Mouse (Mus musculus): ENCODE measurements around the gene Lxn.

The Lxn gene

DNA sequence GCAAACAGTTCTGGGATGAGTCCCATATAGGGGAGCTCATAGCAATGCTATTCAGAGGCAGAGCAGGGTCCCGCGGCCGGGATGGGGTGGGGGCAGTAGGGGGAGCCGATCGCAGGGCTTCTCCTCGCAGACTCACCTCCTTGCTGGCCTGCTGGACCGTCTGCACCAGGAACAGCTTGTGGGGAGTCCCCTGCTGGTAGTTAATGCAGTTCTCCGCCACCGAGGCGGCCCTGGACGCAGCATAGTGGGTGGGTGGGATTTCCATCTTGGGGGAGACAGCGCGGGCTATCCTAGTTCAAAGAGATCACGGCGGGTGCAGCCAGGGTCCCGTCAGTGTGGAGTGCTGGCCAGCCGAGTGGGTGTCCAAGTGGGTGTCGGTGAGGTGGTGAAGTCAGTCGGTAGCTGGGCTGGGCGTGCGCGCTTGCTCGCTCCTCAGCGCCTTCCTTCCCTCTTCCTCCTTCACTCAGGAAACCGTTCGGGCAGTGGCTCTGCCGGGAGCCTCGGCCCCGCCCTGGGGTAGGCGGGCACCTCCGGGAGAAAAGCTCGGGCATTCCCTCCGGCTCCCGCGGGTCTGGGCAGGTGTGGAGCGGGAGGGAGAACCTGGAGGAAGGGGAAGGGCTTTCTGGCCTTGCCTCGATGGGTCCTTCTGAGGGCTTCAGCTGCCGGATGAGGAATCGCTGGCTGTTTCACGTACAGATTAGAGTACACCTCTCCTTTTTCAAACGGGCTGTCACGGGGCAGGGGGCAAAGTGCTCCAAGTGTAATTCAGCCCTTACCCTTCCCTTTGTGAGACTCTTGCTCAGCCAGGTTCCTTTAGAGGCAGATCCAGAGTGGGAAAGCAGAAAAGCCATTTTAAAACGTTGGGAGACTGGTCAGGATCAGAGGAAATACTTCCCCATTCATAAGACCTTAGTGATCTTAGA is at the start of gene Lxn:
Gene Lxn, minus strand, starts transcription at position 477 of the 923 bp plus-strand sequence.
- in situ Hi-C loops (cut with MboI, MseI) = loop anchor here (25.0 kb wide), 1 partner anchor 1824 kb away; no protein-coding TSS in a partner anchor

DNA sequence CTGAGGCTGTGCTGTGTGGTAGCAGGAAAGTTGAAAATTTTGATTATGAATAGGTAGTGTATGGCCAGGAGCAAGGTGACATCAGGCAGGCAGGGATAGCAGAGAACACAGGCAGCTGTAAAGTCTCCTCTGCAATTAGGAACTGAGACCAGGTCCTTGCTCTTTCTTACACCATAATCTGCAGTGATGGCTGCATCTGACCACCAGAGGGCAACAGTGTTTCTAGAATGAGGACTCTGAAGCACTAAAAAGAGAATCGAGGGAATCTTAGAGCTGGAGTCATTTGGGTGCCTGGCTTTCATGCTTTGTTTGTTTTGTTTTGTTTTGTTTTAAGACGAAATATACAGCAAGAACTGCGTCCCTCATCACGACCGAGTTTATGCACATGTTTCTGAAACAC is 49.1 kb upstream of the Lxn start:
- in situ Hi-C loops (cut with MboI, MseI) = loop anchor here (5.0 kb wide), 1 partner anchor 49 kb away; no protein-coding TSS in a partner anchor

DNA sequence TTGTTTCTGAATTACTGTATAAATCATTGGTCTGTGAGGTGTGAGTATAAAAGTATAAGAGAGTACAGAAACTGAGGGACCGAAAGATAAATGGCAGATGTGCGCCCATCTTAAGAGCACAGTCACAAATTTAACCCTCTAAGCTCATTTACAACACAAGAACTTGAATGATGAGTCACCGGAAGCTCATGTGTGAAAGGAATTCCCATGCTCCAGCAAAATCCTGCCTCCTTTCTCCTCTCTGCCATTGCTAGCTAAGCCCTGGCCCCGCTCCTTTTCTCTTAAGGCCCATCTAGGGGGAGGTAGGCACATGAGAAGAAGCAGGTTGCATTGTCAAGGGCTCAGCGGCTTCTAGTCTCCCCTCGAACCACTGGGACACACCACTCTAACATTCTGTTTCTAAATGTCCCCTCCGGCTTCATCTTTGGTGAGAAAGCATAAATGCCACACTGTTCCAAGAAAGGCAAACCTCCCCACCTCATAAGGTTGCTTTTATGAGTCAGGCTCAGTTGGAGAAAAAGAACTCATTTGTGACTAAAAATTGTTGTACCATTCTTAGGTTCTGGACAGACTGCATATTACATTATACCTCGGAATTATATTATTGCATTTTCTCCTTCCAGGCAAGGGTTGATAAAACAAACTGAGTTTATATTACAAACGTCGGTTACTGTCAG is 44.6 kb upstream of the Lxn start:
- in situ Hi-C loops (cut with MboI, MseI) = loop anchor here (10.0 kb wide), 1 partner anchor 536 kb away; no protein-coding TSS in a partner anchor

DNA sequence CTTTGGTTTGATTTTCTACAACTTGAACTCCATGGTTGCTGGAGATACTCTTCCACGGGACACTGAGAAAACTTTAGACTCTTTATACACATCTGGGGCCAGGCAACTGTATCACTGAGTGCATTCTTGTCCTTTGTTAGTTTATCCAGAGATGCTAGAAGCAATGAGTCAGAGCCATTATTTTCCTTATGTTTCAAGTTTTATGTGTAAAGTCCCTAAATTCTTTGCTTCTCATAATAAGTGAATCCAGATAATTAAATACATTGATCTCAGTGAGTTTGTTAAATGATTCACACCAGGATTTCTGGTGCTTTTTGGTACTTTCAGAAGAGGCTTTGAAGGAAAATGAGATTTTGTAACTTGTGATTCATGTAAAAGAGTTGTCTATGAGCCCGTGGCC is 41.6 kb upstream of the Lxn start:
- in situ Hi-C loops (cut with MboI, MseI) = loop anchor here (10.0 kb wide), 1 partner anchor 540 kb away; no protein-coding TSS in a partner anchor

DNA sequence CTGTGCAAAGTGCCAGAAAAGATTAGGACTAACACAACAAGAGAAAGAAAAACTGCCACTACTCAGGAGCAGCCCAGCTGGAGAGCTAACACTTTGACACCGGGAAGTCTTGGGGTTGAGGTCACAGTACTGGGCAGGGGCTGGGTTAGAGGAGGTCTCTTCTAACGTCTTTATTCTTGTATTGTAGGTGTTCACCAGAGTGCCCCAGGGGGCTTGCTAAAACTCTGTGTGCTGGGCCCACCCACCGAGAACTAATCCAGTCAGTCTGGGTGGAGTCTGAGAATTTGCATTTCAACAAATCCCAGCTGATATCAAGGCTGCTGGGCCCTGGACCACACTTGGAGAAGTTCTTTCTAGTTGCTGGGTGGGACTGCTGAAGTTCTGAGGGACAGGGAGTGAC is 40.2 kb upstream of the Lxn start:
- in situ Hi-C loops (cut with MboI, MseI) = loop anchor here (10.0 kb wide), 1 partner anchor 541 kb away; no protein-coding TSS in a partner anchor

DNA sequence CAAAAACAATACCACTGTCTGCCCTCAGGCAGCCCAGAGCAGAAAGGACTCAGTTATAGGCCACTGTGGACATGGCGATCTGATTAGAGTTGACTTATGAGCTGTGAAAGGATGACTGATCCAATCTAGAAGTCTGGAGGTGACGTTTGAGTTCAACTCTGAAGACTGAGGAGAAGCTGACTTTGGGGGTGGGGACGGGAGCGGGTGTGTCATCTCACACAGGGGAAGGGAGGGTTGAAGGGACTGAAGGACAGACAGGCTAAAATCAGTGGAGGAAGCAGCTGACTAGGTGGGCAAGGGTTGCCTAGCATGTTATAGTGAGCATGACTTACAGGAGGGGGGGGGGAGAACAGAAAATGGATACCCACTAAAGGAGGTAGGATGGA is 35.7 kb upstream of the Lxn start:
- in situ Hi-C loops (cut with MboI, MseI) = no loop called here

DNA sequence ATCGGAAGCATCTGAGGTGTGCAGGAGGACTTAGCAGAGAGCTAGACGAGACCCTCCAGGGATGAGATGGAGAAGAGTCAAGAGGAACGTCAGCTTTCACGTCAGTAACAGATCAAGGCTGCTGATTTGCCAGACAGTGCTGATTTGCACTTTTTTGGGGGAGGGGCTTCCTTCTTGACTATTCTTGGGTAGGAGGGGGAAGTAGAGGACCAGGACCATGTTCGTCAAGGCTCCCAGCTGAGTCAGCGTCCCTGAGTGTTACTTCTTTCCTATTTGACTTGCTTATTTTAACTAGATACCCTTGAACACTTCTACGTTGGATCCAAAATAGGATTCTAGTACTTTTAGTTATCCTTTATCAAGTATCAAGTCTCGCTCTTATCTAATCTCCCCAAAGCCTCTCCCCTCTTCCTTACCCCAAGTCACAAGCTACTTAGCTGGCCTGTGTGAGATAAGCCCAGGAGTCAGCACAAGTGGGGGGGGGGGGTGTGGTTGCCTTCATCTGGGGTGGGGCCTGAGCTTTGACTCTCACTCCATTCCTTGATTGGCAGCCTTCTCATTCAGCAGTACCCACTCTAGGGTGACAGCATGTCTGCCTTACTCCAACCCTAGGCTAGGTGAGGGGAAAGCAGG is 35.2 kb upstream of the Lxn start:
- in situ Hi-C loops (cut with MboI, MseI) = no loop called here

DNA sequence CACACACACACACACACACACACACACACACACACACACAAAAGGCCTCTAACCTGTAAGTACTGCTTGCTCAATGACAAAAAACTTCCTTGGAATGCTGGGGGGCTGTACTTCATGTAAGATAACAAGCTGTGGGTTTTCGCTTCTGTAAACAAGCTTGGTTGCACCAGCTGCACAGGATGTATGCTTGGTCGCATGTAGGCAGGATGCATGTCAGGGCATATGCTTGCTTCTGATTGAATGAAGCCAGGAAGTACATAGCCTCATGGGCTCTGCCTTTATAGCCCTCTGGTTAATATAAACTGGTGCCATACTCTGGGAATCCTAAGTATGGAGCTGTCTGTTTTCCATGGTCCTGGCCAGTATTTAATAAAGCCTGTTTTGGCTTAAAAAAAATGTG is 34.3 kb upstream of the Lxn start:
- in situ Hi-C loops (cut with MboI, MseI) = no loop called here

DNA sequence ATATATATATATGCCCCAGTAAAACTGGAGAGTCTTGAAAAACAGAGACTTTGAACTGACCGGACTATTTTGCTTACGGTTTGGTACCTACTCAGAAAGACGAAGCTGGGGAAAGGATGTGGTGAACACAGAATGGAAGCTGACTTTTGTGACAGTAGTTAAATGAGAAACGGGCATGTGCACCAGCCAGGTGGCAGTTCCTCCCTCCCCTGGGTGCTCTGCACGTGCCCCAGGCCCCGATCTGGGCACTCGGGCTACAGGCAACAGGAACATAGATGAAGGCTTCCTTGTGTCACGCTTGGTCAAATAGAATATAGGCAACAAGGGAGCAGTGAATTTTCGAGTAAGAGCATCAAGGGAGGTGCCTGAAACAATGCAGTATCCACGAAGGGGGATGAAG is 32.6 kb upstream of the Lxn start:
- in situ Hi-C loops (cut with MboI, MseI) = no loop called here

DNA sequence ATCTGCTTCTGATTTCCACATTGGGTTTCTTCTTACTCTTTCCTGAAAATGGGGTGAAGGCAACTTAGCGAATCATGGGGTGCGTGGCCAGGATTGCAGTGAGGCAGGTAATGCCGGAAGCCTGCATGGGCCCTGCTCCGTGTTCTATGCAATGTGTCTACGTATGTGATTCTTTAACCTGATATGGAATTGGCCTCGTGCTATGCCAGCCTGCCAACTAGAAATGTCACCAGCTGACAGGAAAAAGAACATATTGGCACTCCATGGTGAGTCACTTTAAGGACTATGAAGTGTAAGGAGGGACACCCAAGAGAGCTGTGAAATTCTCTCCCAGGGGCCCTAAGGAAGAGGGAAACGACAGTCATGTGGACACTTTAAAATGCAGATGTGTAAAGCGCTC is 29.4 kb upstream of the Lxn start:
- in situ Hi-C loops (cut with MboI, MseI) = no loop called here

DNA sequence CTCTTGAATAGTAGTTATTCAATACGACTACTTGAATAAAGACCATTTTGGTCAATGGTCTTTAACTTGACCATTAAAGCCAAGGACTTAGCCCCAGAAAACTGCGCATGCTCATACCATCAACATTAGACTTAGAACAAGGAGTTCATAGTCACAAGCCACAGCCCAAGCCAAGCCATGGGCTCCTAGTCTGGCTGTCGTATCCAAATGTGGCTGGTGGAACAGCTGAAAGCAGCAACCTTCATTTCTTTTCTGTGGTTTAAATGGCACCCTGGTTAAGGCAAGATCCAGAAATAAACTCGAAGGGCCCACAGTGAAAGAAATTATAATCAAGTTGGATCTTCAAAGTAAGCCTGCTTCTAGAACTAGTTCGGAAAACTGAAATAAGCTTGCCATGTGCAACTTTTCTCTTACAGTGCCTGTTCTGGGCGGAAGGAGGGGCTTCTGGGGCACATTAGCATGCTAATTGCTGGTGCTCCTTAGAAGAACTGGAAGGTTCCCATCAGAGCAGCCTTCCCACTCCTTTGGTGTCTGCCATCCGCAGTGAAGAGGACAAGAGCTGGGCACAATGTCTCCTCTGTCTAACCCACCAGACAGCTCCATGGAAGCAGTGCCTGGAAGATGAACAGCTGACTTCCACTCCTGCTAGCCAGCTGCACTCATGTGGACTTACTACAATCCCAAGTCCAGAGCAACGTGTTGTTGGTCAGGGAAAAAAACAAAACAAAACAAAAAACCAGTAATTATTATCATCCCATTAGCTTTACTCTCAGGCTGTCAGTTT is 28.6 kb upstream of the Lxn start:
- in situ Hi-C loops (cut with MboI, MseI) = no loop called here

DNA sequence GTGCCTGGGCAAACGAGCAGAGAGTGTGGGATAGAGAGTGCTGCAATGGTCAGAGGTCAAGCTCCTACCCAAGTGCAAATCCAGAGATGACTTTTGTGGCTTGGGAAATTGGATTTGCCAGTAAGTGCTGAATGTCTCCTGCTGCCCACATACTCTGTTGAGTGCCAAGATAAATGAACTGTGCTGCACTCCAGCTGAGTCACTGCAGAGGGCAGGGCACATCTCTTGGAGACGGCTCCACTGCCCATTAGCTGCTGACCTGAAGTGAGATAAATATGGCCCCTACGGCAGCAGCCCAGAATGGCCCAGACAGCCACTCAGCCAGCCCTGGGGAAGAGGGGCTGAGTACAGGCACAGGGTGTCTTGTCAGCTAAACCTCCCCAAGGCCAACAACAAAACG is 26.4 kb upstream of the Lxn start:
- in situ Hi-C loops (cut with MboI, MseI) = no loop called here

DNA sequence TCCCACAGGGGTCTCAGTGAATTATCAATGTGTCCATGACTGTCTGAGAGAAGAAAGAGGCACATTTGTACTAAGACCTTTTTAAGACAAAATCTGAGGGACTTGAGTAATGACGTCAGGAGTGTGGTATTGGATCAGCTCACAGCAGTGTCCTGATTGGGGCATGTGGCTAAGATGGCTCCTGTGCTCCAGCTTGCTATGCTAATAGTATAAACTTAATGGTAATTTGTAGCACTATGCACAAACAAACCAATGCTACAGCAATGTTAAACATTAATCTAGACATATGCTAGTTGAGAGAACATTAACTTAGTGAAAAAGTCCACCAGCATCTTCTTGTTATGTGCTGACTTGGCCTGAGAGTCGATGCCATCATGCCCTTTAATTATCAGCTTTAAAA is 21.5 kb upstream of the Lxn start:
- in situ Hi-C loops (cut with MboI, MseI) = no loop called here

DNA sequence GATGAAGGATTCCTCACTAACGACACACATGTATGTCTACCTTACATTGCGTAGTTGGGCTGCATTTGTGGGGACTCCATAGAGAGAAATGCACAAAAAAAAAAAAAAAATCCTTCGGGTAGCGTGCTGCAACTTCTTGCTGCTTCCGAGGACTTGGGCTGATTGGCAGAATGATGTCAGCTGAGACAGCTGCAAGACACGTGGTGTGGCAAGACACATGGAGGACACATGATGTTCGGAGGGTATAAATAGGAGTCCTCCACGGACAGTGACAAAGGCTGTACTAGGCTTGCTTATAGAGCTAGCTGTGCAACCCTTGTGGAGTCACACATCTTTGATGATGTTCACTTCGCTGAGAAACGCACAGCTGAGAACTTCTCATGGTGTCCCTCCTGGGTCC is 18.7 kb upstream of the Lxn start:
- in situ Hi-C loops (cut with MboI, MseI) = no loop called here

DNA sequence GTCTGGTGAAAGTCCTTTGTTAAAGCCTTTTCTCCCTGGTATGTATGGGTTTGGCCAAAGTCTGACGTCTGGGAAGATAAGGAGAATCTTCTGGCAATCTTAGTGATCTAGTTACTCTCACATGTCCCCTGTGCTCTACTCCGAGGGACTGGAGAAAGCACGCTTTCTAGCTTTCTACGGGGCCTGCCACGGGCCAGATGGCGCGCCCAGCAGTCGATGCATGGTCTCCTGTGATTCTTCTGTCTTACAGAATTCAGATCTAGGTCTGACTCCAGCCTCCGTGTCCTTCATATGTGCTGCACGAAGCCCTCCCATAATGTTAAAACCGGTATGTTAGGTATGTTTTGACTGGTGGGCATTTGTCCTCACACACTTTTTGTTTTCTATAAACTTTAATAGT is 16.1 kb upstream of the Lxn start:
- in situ Hi-C loops (cut with MboI, MseI) = no loop called here

DNA sequence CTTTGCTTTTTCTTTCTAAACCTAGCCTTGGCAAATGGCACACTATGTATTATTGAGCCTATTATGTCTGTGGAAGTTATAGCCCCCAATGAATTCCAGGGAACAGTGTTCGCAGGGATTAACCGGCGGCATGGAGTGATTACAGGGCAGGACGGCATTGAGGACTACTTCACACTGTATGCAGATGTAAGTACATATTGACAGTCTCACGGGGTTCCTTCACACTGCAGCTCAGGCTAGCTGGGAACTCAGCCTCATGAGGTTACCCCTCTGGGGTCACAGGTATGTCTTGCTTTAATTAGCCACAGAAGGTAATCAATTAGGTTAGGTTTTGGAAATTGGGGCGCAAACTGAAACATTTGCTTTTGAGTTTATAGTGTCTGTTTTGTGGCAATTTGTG is 9.7 kb upstream of the Lxn start:
- in situ Hi-C loops (cut with MboI, MseI) = loop anchor here (25.0 kb wide), 1 partner anchor 1814 kb away; no protein-coding TSS in a partner anchor

DNA sequence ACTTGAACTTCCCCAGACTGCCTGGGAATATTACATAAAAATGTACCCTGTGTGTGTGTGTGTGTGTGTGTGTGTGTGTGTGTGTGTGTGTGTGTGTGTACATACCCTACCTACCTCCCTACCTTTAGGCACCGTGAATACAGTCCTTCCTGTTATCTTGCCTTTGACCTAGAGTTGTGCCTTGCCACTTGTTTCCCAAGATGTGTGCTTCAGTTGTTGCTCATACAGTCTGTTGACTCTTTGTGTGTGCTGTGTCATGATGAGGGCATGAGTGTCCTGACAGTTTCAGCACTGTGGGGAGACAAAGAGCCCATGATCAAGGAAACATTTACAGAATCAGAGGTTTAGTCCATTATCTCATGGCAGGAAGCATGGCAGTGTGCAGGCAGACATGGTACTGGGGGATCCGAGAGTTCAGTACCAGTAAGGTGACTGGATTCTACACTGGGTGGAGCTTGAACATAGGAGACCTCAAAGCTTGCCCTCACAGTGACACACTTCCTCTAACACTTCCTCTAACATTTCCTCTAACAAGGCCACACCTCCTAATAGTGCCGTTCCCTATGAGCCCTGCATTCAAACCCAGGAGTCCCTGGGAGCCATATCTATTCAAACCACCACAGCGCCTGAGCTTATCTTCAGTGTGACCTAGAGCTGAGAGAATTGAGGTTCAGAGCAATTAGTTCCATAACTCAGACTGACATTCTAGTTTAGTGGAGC is 7.8 kb upstream of the Lxn start:
- in situ Hi-C loops (cut with MboI, MseI) = loop anchor here (25.0 kb wide), 1 partner anchor 1816 kb away; no protein-coding TSS in a partner anchor

DNA sequence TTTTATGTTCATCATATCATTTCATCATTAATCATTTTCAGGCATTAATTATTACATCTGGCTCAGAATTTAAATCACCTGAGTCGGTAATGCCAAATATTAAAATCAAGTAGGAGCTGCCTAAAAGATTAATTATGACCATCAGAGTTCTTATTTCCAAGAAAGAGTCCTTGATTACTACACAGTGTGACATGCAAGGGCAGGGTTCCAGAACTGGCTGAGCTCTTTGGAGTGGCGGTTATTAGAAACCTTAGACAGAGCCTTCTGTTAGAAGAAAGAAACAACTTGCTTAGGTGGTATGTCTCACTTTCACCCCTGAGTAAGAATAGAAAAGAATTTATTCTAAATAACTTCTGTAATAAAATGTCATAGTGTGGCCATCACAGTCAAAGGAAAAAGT is 3.6 kb upstream of the Lxn start:
- in situ Hi-C loops (cut with MboI, MseI) = loop anchor here (25.0 kb wide), 1 partner anchor 1820 kb away; no protein-coding TSS in a partner anchor

DNA sequence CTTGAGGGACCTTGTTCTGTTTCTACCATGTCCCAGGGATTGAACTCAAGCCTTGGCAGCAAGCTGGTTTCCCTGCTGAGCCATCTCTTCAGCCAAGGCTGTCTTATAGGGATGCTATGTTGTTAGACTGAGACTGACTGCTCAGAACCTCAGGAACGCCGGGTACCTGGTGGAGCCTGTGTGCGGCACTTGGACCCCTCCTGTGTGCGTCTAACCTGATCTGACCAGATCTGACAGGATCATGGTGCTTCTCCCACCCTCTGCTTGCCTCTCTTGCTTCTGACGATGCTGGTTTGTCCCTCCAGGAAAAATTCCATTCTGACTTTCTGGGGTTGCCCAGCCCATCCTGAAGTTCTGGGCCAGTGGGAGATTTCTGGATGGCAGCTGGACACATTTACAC is 2.9 kb upstream of the Lxn start:
- in situ Hi-C loops (cut with MboI, MseI) = loop anchor here (25.0 kb wide), 1 partner anchor 1821 kb away; no protein-coding TSS in a partner anchor

DNA sequence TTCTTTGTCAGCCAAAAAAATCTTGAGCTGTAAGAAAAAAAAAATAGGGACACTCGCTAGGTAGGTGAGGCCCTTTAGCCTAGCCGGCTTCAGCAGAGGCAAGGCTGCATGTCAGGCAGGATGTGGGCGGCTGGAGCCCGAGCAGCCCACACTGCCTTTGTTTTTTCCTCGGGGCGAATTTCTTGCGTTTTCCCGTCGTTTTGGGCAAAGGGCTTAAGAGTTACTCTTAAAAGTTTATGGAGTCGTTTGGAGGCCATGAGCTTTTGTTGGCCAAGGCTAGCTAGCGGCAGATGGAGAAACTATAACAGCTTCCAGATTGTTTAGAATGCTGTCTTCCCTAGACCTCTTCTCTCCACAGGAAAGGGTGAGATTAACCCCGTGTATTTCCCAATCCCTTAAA is 725 bp downstream of the Lxn start:
- in situ Hi-C loops (cut with MboI, MseI) = loop anchor here (25.0 kb wide), 1 partner anchor 1824 kb away; no protein-coding TSS in a partner anchor
